Mouse (Mus musculus) thymus, postnatal 36 days (tissue): Measurements from ENCODE around the gene Obsl1.

ENCODE experiments used
- DNase-seq, 2 experiments: peaks; one replicate each; pipeline ENCODE4 v3.0.0; 2022; ENCODE audit warnings: mixed read lengths in 2 of 2

Obsl1 gene

DNA sequence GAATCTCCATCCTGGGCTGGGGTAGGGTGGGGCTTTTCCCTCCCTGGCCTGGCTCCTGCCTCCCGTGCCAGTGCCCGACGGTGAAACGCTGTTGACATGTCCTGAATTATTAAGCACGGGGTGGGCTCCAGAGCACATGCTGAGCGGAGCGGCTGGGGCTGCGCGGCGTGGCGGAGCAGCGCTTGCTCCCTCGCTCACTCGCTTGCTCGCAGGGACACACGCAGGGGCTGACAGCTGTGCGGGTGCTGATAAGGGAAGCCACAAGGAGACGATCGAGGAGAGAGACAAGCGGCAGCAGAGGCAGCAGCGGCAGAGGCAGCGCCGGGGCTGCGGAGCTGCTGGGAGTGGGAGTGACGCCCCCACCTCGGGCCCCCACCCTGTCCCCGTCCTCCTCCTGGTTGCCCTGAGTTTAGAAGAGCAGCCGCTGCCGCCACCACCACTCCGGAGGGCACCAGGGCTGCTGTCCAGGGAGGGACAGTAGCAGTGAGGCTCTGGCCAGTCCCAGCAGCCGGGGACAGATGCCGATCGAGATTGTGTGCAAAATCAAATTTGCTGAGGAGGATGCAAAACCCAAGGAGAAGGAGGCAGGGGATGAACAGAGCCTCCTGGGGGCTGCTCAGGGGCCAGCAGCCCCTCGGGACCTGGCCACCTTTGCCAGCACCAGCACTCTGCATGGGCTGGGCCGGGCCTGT lies 55.8 kb downstream of the Obsl1 start, which contains the start of gene Asic4:
Gene Asic4 (plus strand): TSS at position 123 of the 692 bp plus-strand sequence.
- no peak for DNase-seq

DNA sequence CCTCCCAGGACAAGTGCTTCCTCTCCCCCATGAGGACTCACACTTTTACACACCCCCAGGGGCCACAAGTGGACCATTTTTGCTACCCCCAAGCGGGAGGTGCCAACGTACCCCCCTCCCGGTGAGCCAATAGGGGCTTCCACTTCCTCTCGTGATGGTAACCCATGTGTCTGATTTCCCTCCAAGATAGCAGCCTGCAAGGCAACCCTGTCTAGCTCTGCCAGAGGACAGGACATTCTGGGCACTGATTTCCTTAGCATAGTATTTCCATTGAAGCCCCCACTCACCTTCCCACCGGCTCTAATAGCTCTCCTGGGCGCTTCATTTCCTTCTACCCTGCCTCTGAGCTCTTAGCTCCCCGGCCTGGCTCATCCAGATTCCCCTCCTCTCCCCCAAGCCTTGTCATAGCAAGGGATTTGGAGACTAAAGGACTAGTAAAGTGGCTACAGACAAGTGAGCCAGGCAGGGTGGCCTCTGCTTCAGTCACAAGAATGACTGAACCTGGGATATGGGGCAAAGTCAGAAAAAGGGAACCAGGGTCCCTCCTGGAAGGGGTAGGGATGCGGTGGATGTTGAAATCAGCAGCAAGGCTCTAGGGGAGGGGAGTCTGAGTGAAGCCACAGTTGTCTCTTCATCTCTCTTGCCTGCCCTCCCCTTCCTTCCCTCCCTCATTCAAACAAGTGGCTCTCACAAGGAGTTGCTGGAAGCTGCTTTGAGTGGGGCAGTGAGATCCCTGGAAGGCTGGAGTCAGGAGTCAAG lies 56.7 kb downstream of the Obsl1 start:
- no peak for DNase-seq

DNA sequence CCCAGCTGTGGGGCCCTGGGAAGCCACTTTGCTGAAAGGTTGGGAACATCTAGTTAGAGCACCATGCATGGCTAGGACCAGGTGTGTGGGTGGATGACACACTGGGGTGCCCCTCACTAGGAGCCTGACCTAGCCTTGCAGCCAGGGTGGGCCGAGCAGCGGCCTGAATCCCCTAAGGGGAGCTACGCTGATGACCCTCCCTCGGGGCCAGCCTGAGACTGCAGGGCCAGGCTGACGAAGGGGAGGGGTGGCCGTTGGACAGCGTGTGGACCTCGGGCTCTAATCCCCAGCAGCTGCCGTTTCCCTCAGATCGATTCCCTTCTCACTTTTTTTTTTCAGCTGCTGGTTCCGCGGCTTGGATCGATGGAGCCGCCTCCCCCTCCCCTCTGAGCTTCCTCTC lies 57.3 kb downstream of the Obsl1 start:
- DNase-seq: no peak

DNA sequence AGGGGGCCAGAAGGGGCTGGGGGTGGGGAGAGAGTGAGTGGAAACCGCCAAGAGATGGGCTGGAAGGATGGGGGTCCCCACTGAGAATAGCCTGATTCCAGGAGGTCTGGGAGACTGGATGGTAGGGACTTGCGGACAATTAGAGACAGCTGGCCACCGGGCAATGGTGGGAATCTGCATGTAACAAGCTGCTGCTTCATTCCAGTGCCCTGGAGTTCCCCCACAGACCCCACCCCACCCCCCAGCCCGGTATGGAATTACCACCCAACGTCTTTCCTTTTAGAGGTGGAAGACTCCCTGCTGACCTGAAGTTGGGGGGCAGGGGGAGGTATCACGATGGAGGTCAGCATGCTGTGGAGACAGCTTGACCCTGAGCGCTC lies 58.2 kb downstream of the Obsl1 start:
- DNase-seq: no peak

DNA sequence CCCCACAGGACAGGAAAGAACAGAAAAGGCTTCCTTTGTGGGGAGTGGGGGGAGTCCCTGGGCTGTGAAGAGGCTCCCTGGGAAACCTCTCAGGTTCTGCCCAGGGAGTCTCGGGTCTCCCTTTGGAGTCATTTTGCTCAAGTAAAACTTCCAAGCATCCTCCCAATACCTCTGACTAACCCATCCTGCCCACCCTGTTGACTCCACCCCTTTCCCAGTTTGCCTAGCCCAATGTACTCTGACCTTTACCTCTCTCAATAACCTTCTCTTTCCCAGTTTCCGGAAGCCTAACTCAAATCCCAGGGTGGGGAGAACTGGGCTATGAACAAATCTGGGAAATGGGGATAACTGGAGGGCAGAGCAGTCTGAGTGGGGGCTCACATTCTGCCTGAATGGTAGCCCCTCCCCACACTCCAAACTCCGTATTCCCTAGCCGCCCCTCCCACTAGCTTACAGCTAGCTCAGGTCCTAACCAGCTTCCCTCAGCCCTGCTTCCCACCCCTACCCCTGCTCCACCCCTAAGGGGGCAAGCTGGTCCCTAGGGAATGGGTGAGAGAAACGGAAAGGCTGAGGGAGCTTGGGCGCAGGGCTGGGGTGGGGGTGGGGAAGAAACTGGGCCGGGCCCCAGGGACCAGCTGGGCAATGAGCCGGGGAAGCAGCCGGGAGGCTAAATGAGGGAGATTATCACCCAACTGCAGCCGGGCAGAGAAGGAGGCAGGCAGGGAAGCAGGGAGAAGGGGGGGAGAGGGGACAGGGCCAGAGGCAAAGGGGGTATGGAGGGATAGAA lies 58.8 kb downstream of the Obsl1 start:
- DNase-seq: no peak

DNA sequence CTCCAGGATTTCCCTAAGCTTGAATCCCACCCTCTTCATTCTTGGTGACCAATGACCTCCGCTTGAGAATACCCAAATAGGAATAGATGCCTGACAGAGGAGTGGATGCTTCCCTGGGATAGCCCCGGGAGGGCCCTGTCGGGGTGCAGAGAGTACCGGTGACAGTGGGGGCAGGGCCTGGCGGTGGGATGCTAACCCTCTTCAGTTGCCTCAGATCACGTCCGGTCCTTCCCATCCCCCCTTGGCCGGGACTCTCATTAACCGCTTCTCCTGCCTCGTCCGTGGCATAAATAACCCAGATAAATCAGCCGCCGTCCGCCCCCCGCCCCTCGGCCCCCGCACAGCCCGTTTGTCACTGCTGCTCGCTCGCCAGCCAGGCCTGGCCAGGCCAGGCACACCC lies 59.6 kb downstream of the Obsl1 start:
- no peak for DNase-seq

DNA sequence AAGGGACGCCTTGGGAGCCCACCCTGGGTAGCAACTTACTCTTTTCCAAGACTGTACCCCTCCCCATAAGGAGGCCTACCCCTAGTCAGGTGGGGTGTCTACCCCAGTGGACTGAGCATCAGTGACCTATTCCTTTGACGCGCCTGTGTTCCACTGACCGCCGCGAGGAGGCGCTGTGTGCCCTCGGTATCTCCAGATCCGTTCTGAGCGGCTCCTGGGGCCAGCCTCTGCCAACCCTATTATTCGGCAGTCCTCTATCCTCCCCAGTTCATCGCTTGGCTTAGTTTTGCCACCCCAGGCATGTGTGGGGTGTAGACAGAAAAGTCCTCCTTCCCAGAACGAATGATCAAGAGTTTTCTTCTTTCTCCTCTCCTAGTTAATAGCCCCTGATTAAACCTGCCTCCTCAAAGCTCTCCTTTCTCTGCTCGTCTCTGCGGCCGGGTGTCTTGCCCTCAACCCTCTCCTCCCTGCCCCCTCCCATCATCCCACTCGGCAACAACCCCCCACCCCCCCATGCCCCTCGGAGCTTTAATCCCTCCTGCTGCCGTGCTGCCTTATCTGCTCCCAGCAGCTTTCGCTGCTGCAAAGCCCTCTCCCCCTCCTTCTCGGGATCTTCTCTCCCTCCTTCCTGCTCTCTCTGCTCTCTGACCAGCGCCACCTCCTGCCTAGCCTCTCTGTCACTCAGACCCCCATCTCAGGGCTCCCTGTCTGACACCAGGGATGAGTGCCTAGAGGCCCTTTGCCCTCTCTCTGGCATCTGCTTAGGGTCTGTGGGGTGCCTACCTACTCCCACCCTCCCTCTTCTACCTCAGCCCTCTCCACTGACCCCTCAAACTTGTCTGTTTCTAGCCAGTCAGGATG lies 60.3 kb downstream of the Obsl1 start:
- DNase-seq: peak; percentile 50 to 52

DNA sequence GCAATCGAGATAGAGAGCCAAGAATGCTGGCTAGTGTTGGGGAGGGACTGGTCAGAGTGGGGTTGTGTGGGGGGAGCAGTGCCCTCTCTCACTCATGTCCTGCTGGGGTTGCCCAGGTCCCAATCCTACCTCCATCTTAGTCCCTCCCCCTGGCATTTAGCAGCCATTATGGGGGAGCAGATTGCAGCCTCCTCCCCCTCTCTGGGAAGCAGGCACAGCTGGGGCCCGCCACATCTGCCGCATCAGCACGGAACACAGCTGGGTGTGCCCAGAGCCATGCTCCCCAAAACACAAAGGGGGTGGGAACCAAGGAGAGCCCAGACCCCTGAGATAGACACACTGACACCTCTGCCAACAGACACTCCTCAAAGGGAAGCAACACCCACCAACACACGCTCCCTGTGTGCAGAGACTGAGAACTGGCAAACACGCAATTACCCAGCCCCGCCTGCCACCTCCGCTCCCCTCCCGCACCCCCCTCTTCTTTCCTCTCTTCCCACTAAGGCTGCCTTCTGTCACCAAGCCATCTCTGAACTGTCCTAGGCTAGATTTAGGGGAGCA lies 61.0 kb downstream of the Obsl1 start:
- no peak for DNase-seq

DNA sequence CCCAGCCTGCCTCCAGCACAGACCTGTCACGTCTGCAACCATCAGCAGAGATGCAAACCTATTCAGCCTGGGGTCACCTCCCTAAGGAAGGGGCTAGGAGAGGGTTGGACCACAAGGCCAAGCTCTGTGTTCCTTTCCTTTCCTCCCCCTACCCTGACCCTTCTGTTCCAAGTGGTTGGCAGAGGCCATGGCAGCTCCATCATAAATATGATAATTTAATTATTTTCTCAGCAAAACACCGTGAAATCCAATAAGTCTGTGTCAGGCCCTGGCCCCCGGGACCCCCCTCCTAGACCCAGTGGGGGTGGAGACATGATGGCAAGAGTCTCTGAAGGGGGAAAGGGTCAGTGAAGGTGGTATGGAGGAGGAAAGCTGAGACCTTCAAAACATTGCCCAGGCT lies 62.0 kb downstream of the Obsl1 start:
- DNase-seq: no peak

DNA sequence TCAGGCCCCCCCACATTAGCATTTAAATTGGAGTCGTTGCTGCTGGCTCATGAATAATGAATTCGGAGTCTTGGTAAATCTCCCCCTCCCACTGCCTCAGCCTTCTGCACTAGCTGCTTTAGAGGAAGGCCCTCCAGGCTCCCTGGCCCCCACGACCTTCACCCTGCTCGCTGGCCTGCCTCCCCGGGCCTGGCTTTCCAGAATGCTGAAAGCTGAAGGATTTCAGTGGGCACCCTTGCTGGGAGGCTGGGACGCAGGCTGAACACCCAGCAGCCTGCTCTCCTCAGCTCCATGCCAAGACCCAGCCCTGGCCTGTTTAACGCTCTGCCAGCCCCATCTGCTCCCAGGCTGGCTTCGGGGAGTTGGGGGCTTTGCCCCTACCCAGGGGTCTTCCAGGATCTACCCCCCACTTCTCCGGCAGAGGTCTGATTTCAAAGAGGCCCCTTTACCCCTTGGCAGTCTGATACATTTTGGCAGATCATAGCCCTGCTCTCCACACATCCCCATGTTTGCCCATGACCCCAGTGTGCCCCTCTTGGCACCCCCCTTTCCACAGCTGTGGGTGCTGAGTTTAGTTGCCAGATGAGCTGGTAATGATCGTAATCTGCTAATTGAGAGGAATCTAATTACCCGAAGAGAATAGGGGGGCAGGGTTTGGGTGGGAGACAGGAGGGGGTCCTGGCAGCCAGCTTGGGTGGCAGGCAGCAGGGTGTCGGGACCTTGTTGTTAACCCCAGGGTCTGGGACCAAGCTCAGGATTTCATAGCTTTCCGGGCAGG lies 62.8 kb downstream of the Obsl1 start:
- DNase-seq: no peak

DNA sequence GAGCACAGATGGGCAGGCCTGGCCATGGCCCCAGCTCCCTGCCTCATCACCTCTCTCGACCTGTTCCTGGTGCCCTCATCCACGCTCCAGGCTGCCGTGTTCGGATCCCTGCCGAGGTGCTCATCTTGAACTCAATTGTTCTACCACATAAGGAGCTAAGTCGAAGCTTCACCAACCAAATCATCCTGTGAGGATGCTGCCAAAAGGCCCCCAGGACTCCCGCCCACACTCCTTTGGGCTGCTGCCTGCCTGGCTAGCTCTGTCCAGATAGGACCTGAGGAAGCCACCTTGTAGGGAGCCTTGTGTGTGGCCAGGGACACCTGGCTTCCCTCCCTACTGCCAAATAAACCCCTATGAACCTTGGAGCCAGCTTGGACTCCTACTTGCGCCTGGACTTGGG lies 63.4 kb downstream of the Obsl1 start:
- no peak for DNase-seq

DNA sequence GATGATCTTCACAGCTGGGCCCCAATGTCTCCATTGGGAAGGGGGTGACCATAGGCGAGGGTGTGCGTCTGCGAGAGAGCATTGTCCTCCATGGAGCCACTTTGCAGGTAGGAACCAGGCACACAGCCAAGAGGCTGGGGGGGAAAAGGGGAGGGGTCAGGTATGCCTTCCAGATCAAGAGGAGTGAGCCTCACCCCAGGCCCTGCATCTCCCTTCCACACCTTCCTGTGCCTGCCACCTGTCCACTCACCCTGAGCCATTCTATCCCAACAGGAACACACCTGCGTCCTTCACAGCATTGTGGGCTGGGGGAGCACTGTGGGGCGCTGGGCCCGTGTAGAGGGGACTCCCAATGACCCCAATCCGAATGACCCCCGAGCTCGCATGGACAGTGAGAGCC lies 64.1 kb downstream of the Obsl1 start:
- no peak for DNase-seq

DNA sequence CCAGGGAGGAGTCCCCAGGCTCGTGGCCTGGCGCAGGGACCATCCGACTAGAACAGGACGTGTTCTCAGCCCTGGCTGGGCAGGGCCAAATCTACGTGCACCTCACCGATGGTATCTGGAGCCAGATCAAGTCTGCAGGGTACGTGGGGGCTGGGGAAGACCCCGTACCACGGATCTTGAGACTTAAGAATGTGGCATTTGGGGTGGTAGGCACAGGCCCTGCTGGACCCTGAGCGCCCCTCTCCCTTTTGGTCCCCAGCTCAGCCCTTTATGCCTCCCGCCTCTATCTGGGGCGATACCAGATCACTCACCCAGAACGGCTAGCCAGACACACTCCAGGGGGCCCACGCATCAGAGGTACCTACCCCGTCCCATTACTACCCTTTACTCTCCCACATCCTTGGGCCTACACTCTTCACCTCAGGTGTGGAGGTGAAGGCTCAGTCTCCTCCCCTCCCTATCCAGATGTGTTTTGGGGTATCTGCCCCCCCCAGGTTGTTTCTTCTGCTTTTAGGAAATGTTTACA lies 64.7 kb downstream of the Obsl1 start:
- no peak for DNase-seq

DNA sequence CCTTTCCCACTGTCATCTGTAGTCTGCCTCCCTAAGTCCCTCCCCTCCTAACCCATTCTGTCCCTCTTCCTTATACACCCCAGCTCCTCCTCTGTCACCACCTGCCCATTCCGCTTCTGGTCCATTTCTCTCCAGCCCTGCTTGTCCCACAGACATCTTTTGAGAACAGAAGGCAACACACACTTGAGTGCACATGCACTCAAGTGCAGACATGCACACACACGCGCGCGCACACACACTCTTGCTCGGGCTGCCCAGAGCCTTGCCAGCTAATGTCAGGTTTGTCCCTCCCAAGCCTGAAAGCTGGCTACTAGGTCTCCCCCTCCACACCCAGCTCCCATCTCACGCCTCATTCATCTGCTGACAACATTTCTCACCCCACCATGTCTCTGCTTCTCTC lies 65.6 kb downstream of the Obsl1 start:
- no peak for DNase-seq

DNA sequence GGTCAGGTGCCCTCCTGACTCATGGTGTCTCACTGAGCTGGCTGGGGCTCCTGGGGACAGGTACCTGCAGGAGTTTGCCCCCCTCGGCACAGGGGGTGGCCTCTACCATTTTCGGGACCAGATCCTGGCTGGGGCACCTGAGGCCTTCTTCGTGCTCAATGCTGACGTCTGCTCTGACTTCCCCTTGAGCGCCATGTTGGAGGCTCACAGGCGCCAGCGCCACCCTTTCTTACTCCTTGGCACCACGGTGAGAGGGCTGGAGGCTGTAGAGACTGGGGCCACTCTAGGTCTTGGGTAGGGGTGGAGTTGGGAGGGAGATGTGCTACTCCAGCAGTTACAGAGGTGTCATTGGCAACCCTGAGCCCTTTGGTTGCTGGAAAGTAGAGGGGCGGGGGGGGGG lies 67.5 kb downstream of the Obsl1 start:
- no peak for DNase-seq

DNA sequence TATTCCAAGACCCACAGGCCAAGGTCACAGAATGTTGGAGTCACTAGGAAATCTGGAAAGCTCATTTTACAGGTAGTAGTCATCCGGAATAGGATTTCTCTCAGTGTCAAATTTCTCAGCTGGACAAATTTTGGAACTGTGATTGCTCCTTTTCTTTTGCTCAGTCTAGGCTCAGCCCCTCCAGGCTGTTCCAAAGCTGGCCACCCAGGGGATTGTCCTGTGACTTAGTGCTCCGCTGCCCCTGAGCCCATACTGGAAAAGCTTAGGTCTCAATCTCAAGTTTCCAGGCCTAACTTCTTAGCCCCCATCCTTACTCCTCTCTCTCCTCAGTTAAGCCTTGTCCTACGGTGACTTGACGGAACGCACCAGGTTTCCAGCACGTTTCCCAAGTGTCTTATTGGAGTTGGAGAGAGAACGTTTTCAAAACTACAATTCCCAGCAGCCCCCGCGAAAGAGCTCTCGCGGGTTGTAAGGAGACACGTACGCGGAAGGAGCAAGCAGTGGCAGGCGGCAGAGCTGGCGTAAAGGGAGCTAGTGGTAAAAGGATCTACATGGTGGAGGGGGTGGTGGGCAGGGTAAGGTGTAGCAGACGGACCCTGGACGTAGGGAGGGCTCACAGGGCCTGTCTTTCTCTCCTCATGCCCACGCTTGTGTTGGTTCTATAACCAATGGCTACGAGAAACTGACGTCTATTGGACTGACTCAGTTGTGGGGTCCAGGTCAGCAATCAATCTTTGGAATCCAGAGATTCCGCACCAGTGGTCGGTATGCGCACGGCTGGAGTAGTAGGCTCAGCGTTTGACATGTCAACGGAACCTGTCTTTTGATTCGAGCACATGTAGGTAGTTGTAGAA lies 70.5 kb downstream of the Obsl1 start, which contains the start of gene Gmppa:
Gene Gmppa (plus strand): TSS at position 456 of the 854 bp plus-strand sequence.
- DNase-seq: peak; percentile 66 to 72
